Mouse (Mus musculus): ENCODE data around the gene Ptma.

Gene Ptma

DNA sequence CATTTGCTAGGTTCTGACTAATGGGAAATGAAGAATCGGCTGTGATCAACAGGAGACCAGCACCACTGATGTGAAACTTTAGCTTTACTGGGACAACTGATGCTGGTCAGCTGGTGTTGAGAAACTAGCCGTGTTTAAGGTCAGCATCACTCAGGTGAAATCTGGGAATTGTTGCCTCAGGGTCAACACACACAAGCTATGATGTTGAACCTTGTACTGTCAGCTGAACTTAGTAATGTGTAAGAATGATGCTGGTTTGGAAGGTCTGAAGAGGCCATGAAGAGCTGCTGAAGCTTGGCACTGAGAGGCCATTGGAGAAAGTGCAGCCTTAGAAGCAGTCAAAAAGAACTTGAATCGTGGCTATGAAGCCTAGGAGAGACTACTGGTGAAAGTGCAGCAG lies 29.1 kb downstream of the Ptma start:
- no peak for DNase-seq

DNA sequence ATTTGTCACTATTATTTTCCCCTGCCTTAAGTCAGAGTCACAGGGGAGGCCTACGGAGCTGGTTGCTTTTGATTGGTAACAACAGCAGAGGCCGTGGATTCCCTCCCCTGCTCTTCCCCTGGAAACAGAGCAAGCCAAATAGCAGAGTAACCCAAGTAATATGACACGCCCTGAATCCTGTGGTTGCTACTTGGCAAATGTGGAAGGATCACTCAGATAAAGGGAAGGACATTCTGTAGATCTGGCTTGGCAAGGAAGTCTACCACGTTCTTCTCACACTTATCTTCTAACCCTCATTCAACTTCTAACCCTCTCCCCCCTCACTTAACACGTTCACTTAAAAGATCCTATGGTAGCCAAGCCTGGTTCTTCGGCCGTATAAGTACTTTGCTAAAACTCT lies 31.3 kb downstream of the Ptma start:
- DNase-seq = peak in 1 of 2 experiments; percentile 12

DNA sequence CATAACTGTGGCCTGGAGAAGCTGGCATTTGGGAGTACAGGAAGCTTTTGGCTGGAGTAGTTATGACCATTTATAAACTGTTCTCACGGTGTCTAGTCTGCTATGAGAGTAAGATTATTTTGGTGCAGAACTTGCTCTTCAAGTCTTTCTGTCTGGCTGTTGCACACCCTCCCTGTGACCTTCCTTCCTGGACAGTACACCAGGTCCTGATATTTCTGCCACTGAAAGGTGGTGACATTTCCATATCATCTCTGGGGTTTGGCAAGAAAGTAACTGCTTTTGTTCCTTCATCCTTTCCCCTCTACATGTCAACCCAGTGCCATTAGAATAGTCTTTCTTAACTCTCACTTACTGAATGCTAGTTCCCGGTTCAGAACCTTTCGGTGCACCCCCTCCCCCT lies 32.7 kb downstream of the Ptma start:
- no peak for DNase-seq

DNA sequence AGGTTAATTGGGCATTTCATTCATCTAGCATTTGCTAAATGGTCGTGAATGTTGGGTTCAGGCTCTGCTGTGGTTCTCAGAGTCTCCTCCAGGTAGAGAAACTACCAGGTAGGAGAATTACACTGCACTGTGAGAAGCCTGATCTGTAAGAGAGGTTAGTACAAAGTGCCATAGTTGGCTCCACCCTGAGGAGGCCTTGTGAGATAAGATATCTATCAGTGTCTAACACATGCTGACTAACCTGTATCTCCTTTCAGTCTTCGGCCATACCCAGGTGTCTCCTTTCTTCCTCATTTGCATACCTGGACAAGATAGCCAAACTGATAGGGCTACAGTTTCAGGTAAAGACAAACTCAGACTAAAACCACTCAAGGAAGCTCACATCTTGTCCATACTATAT lies 36.1 kb downstream of the Ptma start:
- DNase-seq = no peak

DNA sequence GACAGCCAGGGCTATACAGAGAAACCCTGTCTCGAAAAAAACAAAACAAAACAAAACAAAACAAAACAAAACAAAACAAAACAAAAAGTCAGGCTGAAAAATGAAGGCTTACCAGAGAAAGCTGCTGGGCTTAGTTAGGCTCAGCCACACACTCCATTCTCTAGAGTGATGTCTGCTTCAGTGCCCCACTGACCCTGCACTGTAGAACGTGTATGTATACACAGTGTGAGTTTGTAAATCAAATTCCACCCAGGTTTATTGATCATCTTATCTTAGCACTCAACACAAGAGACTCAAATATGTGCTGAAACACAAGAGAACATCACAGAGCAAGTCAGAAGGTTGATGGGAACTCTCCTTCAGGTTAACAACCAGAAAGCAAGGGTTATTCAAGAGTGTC lies 41.9 kb downstream of the Ptma start:
- no peak for DNase-seq

DNA sequence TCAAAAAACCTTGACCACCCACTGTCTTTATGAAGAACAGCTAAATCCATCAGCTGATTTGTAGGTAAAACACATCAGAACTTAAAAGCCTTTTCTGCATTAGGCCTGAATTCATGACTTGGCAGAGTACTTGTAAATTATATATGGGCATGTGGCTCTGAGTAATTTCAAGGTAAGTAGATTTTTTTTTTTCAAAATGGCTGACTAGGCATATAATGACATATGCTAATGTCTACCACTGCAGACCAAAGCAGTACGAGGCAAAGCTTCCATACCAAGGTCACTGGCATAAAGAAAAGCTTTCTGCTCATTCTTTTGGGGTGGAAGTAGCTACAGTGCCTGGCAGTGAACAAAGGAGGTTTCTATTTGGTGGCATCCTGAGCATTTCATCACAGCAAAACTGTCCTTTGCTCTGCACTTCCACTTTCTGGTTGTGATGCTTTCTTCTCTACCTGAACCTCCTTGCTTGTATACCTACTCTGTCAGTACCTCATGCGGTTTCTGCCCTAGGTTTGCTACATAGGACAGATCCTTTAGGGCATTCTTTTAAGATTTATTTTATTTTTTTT lies 42.9 kb downstream of the Ptma start:
- no peak for DNase-seq

DNA sequence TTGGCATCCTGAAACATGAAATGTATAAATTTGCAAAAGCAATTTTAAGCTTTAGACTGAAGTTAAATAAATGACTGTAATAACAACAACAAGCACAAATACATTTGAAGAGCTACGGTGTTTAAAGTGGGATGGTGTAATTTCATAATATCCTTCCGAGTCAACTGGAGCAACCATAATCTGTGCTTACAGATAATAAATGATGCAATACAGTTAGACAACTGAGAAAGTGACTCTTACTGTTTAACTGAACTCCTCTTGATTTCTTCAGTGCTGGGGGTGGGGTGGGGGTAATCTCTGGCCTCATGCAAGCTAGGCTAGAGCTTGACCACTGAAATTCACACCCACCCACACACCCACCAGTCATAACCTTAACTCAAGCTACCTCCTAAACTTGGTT lies 44.9 kb downstream of the Ptma start:
- DNase-seq = no peak

DNA sequence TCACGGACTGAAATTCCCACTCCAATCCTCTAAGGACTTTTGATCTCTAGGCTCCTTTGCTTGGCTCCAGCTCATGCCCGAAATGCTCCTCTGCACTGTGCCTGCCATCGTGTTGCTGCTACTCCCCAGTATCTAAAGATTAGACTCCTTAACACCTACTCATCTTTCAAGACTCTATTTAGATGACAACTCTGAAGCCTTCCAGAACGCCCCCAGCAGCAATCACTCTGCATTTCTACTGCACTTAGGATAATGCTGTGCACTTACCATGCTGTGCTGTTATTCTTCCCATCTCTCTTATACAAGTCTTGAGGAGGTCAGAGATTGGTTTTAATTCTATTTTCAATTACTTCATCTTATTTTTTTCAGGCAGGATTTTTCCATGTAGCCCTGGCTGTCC lies 45.4 kb downstream of the Ptma start:
- DNase-seq = no peak

Data from lung, adult 18-20 months (tissue).